Mouse (Mus musculus): Measurements from ENCODE around the gene Add2. TPM values are rescaled to one million over a fixed set of nuclear protein-coding genes. Genes with fewer than 3 reads are reported as not detected.
"Not testable (repeated sequence)": the region's sequence is repeated elsewhere in the genome, so short reads cannot be mapped to it uniquely, and the experiment has no call there.

Add2 gene
- total RNA-seq (2021): 10 to 100 TPM in 1 of 2 experiments, 1 to 10 TPM in 1; 9.7 to 18.2 TPM
- long read RNA-seq, experiment 1, partial matches to known transcripts: 0 of 2 reads
- long read RNA-seq, experiment 1, other reads (novel, unspliced or antisense): 1 of 2 reads
- long read RNA-seq, experiment 2, partial matches to known transcripts: 8 of 14 reads
- long read RNA-seq, experiment 2, other reads (novel, unspliced or antisense): 4 of 14 reads

GRCm38 (mm10) chr6:86028601-86029322, at the start of gene Add2:
TSS of gene Add2 (plus strand) at chr6:86028681.
- no peak for DNase-seq (ENCODE audit: low spot score in 2 of 2)

- DNase-seq (ENCODE audit: low spot score in 2 of 2): not testable (repeated sequence)
Measured at GRCm38 (mm10) chr6:85978736-85979135, 49.7 kb upstream of the Add2 start.

DNA sequence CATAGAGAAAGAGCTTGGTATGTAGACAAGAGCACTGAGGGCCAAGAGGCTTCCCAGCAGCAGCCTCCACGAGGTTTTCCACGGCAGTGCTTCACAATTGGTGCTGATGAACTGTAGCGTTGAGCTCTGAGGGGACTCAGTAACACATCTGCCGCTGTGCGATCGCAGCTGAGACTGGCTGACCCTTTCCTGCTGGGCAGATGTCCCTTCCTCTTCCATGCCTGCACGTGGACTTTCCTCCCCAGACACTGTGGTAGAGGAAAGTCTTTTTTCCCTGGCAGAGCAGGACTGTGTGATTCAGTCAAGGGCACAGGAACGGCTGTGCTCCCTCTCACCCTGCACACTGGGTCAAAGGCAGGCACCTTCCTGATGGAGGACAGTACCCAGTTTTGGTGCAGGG, 44.1 kb upstream of the Add2 start:
- DNase-seq (ENCODE audit: low spot score in 2 of 2): no peak

GRCm38 (mm10) chr6:85989570-85989969, 38.9 kb upstream of the Add2 start:
- not testable (repeated sequence) for DNase-seq (ENCODE audit: low spot score in 2 of 2)

DNA sequence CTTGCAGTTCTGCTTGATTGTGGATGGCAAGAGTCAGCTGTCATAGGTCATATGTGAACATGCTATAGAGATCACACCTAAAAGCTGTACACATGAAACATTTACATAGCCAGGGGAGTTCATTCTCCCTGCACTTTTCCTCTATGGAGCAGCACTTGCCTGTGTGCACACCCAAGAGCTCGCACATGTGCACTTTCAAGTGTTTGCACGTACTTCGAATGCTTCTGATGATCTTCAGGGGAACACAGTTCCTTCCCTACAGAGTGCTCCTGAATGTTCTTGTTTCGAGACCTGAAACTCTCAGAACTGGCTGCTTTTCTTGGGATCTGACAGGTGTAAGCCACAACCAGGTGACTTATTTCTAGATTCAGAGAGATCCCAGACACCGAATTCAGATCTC, 37.7 kb upstream of the Add2 start:
- DNase-seq (ENCODE audit: low spot score in 2 of 2): not testable (repeated sequence)

GRCm38 (mm10) chr6:86003405-86003925, 25.0 kb upstream of the Add2 start:
- DNase-seq (ENCODE audit: low spot score in 2 of 2): no peak

- DNase-seq (ENCODE audit: low spot score in 2 of 2): peak in 1 of 2 experiments; percentile 50
Measured at GRCm38 (mm10) chr6:86004271-86005148, 24.0 kb upstream of the Add2 start.

DNA sequence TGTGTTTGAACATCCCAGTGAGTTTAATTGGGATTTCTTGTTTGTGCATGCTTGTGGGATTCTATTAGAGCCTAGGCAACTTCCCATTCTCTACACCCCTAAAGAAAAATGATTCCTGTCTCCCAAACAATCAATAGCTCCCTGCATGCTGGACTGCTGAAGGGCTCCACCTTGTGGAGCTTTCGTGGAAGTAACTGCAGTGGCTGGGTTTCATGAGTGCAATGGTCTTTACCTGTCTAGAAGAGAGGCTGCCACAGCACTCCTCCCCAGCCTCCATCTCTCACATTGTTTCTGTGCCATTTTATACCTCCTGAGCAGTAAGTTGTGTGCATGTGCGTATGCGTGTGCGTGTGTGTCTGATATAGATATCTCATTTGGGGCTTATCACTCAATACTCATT, 18.5 kb upstream of the Add2 start:
- DNase-seq (ENCODE audit: low spot score in 2 of 2): peak in 1 of 2 experiments; percentile 18

GRCm38 (mm10) chr6:86014812-86015211, 13.7 kb upstream of the Add2 start:
- not testable (repeated sequence) for DNase-seq (ENCODE audit: low spot score in 2 of 2)

- DNase-seq (ENCODE audit: low spot score in 2 of 2): no peak
Measured at GRCm38 (mm10) chr6:86015871-86016270, 12.6 kb upstream of the Add2 start, which contains the start of gene Figla. TSS of gene Figla (plus strand) at chr6:86016171.

- DNase-seq (ENCODE audit: low spot score in 2 of 2): no peak
Measured at GRCm38 (mm10) chr6:86016793-86017350, 11.6 kb upstream of the Add2 start.

- DNase-seq (ENCODE audit: low spot score in 2 of 2): no peak
Measured at GRCm38 (mm10) chr6:86019415-86020237, 8.9 kb upstream of the Add2 start.

DNA sequence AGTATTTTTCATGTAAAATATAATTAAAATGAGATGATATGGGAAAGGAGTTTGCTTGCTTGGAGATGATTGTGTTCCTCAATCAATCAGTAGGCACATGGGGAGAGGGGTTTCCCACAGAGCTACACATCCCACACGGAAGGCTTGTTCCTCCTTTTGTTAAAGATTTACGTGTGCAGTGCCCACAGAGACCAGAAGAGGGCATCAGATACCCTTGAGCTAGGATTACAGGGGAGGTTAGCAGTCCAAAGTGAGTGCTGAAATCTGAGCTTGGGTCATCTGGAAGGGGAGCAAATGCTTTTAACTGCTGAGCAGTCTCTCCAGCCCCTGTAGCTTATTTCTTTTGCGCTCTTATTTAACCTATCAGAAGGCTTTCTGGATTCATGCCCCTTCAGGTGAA, 7.5 kb upstream of the Add2 start:
- no peak for DNase-seq (ENCODE audit: low spot score in 2 of 2)

- DNase-seq (ENCODE audit: low spot score in 2 of 2): no peak
Measured at GRCm38 (mm10) chr6:86026632-86027292, 1.7 kb upstream of the Add2 start.

GRCm38 (mm10) chr6:86028150-86028549, 331 bp upstream of the Add2 start:
- DNase-seq (ENCODE audit: low spot score in 2 of 2): no peak

DNA sequence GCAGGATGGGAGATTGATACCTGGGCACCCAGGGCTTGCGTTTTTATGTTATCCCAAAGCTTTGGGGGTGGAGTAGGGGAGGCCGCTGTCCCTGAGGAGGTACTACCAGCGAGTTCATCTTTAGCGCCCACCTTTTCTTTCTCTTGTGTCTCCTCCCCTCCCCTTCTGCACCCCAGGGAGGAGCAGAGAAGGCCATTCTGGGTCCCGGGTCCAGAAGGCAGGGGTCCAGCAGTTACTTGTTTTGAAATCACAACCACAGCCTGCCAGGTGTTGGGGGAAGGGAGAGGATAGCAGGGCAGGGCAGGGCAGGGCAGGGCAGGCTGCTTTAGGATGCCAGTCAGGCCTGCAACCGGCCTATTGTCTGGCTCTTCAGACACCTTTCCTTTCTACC, 837 bp downstream of the Add2 start:
- DNase-seq (ENCODE audit: low spot score in 2 of 2): no peak

DNA sequence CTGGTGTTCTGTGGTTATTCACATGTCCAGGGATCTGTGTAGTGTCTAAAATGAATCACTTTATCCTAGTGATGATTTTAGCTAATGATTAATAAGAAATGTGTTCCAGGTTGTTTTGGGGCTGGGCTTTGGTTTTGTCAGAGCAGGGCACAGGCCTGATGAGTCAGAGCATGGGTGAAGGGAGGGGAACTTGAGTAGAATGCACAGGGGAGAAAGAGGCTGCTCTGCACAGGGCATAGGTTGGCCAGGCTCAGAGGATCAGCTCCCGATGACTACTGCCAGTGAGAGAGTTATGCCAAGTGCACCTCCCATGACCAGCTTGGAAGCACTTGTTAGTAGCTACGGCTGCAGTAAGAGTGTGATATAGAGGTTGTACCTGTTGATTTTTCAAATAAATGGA, 3.0 kb downstream of the Add2 start:
- DNase-seq (ENCODE audit: low spot score in 2 of 2): no peak

- DNase-seq (ENCODE audit: low spot score in 2 of 2): no peak
Measured at GRCm38 (mm10) chr6:86033635-86034034, 5.2 kb downstream of the Add2 start.

DNA sequence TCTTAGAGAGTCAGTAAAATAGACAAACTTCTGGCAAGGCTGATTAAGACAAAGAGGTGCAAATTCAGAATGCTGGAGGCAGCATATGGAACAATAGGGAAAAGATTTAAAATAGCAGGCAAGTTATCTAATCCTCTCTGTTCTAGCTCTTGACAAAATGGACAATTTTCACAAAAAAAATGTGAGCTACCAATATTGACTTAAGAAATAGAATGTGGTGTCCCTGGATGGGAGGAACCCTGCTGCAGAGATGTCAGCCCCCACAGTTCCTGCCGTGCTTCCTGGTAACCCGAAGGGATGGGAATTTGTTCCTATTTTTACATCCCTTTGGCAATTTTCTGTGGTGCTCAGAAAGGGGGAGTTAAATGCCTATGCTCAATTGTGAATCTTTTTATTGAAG, 10.4 kb downstream of the Add2 start:
- DNase-seq (ENCODE audit: low spot score in 2 of 2): no peak

DNA sequence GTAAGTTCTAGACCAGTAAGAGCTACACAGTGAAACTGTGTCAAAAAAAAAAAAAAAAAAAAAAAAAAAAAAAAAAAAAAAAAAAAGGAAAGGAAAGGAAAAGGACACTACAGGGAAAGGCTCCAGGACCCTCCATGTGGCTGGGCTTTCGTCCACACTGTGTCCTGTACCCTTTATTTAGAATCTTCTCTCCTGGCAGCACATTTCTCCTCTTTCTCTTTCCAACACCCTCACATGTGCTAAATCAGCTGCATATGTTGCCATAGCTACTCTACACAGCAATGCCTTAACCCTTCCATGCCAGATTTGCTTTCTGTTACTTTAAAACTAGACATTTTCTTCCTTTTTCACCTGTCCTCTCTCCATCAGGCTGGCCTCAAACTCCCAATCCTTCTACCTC, 11.7 kb downstream of the Add2 start:
- no peak for DNase-seq (ENCODE audit: low spot score in 2 of 2)

Measured in adrenal gland, postnatal 4 days (tissue).